Mouse (Mus musculus) CH12.LX (cell line): ENCODE data around the gene Npas3.

ENCODE experiments used
- BHLHE40 ChIP-seq: IDR thresholded peaks from 2 replicates; pipeline ENCODE4 v1.6.1; 2011; ENCODE audit warnings: mild to moderate bottlenecking, low read depth, low read length, improper control_type of control experiment
- CHD2 ChIP-seq: IDR thresholded peaks from 2 replicates; pipeline ENCODE4 v1.6.1; 2011; ENCODE audit warnings: low read length, improper control_type of control experiment
- CTCF ChIP-seq, 2 experiments: IDR thresholded peaks in 1 of 2; conservative IDR thresholded peaks in 1 of 2; 2 replicates each; pipeline ENCODE4 v1.5.1; 2011 to 2012; ENCODE audit warnings: low read depth in 2 of 2, low read length in 2 of 2, improper control_type of control experiment in 1 of 2, inconsistent platforms in 1 of 2, mild to moderate bottlenecking in 1 of 2, moderate library complexity in 1 of 2
- ELF1 ChIP-seq: IDR thresholded peaks from 2 replicates; pipeline ENCODE4 v1.6.1; 2014; ENCODE audit warnings: low read depth, mild to moderate bottlenecking, inconsistent platforms, low read length, improper control_type of control experiment
- EP300 ChIP-seq: IDR thresholded peaks from 2 replicates; pipeline ENCODE4 v1.6.1; 2011; ENCODE audit warnings: low read length, improper control_type of control experiment
- ETS1 ChIP-seq: conservative IDR thresholded peaks from 2 replicates; pipeline ENCODE4 v1.6.1; 2012; ENCODE audit warnings: low read depth, mild to moderate bottlenecking, inconsistent platforms, low read length, improper control_type of control experiment, moderate library complexity
- IRF4 ChIP-seq: IDR thresholded peaks from 2 replicates; pipeline ENCODE4 v1.6.1; 2014; ENCODE audit warnings: low read depth, mild to moderate bottlenecking, inconsistent platforms, low read length, improper control_type of control experiment
- MAX ChIP-seq: IDR thresholded peaks from 2 replicates; pipeline ENCODE4 v1.6.1; 2011; ENCODE audit warnings: low read length, improper control_type of control experiment
- NELFE ChIP-seq: IDR thresholded peaks from 2 replicates; pipeline ENCODE4 v1.6.1; 2011; ENCODE audit warnings: low read depth, low read length, improper control_type of control experiment
- NRF1 ChIP-seq: IDR thresholded peaks from 2 replicates; pipeline ENCODE4 v1.6.1; 2014; ENCODE audit warnings: low read depth, mild to moderate bottlenecking, inconsistent platforms, low read length, improper control_type of control experiment, moderate library complexity
- POLR2A ChIP-seq: IDR thresholded peaks from 2 replicates; pipeline ENCODE4 v1.6.1; 2011; ENCODE audit warnings: low read depth, mild to moderate bottlenecking, improper control_type of control experiment, low read length
- POLR2AphosphoS2 ChIP-seq: IDR thresholded peaks from 2 replicates; pipeline ENCODE4 v1.6.1; 2011; ENCODE audit warnings: low read depth, low read length, improper control_type of control experiment
- SMC3 ChIP-seq: IDR thresholded peaks from 2 replicates; pipeline ENCODE4 v1.6.1; 2011; ENCODE audit warnings: low read depth, low read length, improper control_type of control experiment
- ZNF384 ChIP-seq: IDR thresholded peaks from 2 replicates; pipeline ENCODE4 v1.6.1; 2012; ENCODE audit warnings: low read depth, low read length, improper control_type of control experiment, inconsistent platforms

DNA sequence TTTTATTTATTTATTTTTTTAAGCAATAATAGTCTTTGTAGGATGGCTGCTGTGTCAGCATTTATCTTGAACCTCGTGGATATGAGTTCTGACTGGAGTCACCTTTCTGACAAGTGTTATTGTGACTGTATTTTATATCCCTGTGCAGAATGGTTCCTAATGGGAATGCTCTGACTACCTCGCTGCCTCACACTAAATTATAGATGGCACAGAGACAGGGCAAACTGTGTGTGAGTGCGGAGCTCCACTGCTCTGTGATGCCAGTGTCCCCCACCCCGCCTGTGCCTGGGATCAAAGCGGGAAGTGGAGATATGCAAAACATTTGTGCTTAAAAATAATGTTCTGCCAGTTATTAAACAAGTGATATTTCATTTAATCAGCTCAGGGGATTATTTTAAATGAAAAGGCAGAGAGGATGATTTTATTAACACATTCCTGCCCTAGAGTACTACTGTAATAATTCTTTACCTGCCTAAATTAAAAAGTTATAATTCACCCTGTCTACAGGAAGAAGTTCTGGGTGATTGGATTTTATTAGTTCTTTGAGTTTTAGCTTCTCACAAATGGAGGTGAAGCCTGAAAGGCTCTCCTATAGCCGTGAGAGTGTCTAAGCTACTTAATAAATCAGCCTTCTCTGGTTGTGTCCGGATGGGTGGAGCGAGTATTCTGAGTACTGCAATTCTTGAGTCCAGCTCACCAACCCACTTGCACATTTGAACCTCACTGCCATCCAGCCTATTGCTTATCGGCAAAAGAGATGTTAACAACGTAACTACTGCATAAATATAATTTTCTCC, 721.1 kb downstream of the Npas3 start:
- TF ChIP-seq CTCF (conservative IDR thresholded peaks at IDR 0.05 in 1 of 2, IDR thresholded peaks at IDR 0.05 in 1 of 2; ENCODE audit: low read depth in 2 of 2, low read length in 2 of 2) (no peak), POLR2A (no peak), CHD2 (no peak), MAX (no peak), EP300 (no peak), BHLHE40 (no peak), NELFE (no peak), SMC3 (no peak), IRF4 (no peak), POLR2AphosphoS2 (no peak), ZNF384 (no peak), ETS1 (no peak), NRF1 (no peak), ELF1 (no peak)
